Mouse (Mus musculus) kidney, embryonic 14.5 days (tissue): ENCODE data around the gene Adh1. TPM values are rescaled to one million over a fixed set of nuclear protein-coding genes. Genes with fewer than 3 reads are reported as not detected.

ENCODE experiments used
- ATAC-seq: fragments of 200-750 bp; cut with Nextera tagmentation; 2 replicates; pipeline ENCODE4 v1.8.0; 2017; ENCODE audit warnings: moderate number of reproducible peaks, mild to moderate bottlenecking, moderate TSS enrichment, moderate library complexity; ENCODE audit not compliant: low FRiP score, low TSS enrichment
- H3K27ac ChIP-seq: fragments of 300-500 bp; sonication (generic); 2 replicates; pipeline ENCODE4 v1.5.1; 2014; ENCODE audit warnings: low read depth, mild to moderate bottlenecking, low read length, moderate library complexity, mixed read lengths
- H3K27me3 ChIP-seq: fragments of 300-500 bp; sonication (generic); 2 replicates; pipeline ENCODE4 v1.6.1; 2014; ENCODE audit warnings: mild to moderate bottlenecking, low read length; ENCODE audit not compliant: control insufficient read depth, insufficient read depth
- H3K36me3 ChIP-seq: fragments of 300-500 bp; sonication (generic); 2 replicates; pipeline ENCODE4 v1.6.1; 2014; ENCODE audit warnings: low read length, mixed read lengths; ENCODE audit not compliant: control insufficient read depth, insufficient read depth
- H3K4me1 ChIP-seq: fragments of 300-500 bp; sonication (generic); 2 replicates; pipeline ENCODE4 v1.6.1; 2014; ENCODE audit warnings: low read length, mixed read lengths; ENCODE audit not compliant: control insufficient read depth, insufficient read depth
- H3K4me2 ChIP-seq: fragments of 300-500 bp; sonication (generic); replicated peaks from 2 replicates; pipeline ENCODE4 v1.6.1; 2014; ENCODE audit warnings: low read depth, mild to moderate bottlenecking, low read length
- H3K4me3 ChIP-seq: fragments of 300-500 bp; sonication (generic); 2 replicates; pipeline ENCODE4 v1.5.1; 2014; ENCODE audit warnings: mild to moderate bottlenecking, low read length
- H3K9ac ChIP-seq: fragments of 300-500 bp; sonication (generic); 2 replicates; pipeline ENCODE4 v1.6.1; 2014; ENCODE audit warnings: low read depth, mild to moderate bottlenecking, low read length, moderate library complexity
- H3K9me3 ChIP-seq: fragments of 300-500 bp; sonication (generic); 2 replicates; pipeline ENCODE4 v1.6.1; 2016; ENCODE audit warnings: low read length; ENCODE audit not compliant: control insufficient read depth
- WGBS: fragments of 180-500 bp; shearing (Covaris S2); extraction: QIAGEN DNeasy Blood & Tissue Kit; methylation state at CpG from one replicate; pipeline ENCODE4 v1.1.7; 2014; 5-methylcytosine and 5-hydroxymethylcytosine counted together
- polyA plus RNA-seq: library from polyadenylated mRNA; unstranded; fragments of >200 nt; fragmentation: Nextera tagmentation; extraction: Ambion mirVana; gene quantifications from 2 replicates; pipeline ENCODE4 v1.2.1, GENCODE M21; 2014

Gene Adh1
- polyA plus RNA-seq, 1 experiment from 2014 or later: 20.4 TPM

GRCm38 (mm10) chr3:138263154-138263930 lies 2.6 kb downstream of the Adh1 start:
- 54% methylated on average over 5 of the region's 5 CpGs for WGBS
- H3K4me3 ChIP-seq: no peak overlapping the region
- no peaks in the 10 kb centered on the region for H3K9me3 ChIP-seq
- H3K36me3 ChIP-seq: no peaks in the 10 kb centered on the region
- peaks cover 13% of the 10 kb centered on the region; the same call in 1 of the 2 replicates for H3K4me1 ChIP-seq
- no peak for ATAC-seq
- H3K27me3 ChIP-seq: no peaks in the 10 kb centered on the region
- no peak overlapping the region for H3K27ac ChIP-seq
- no peak overlapping the region for H3K4me2 ChIP-seq
- no peak overlapping the region for H3K9ac ChIP-seq

- Histone ChIP-seq H3K4me1 (peaks cover 13% of the 10 kb centered on the region; the same call in 1 of the 2 replicates), H3K36me3 (no peaks in the 10 kb centered on the region), H3K27ac (no peak overlapping the region), H3K4me2 (no peak overlapping the region), H3K27me3 (no peaks in the 10 kb centered on the region), H3K9me3 (no peaks in the 10 kb centered on the region), H3K9ac (no peak overlapping the region), H3K4me3 (no peak overlapping the region)
- WGBS: 52% methylated on average over 3 of the region's 3 CpGs
- ATAC-seq: no peak
Observed at GRCm38 (mm10) chr3:138264648-138265047, 3.9 kb downstream of the Adh1 start.

GRCm38 (mm10) chr3:138270507-138270906 lies 9.7 kb downstream of the Adh1 start:
- H3K9ac ChIP-seq: no peak overlapping the region
- no peaks in the 10 kb centered on the region for H3K9me3 ChIP-seq
- no peaks in the 10 kb centered on the region for H3K27me3 ChIP-seq
- no peak overlapping the region for H3K4me3 ChIP-seq
- ATAC-seq: peak; percentile 88
- 7% methylated on average over 1 of the region's 1 CpGs for WGBS
- no peaks in the 10 kb centered on the region for H3K36me3 ChIP-seq
- H3K4me1 ChIP-seq: peaks cover 16% of the 10 kb centered on the region; the same call in 1 of the 2 replicates
- no peak overlapping the region for H3K27ac ChIP-seq
- no peak overlapping the region for H3K4me2 ChIP-seq

- Histone ChIP-seq H3K4me1 (peaks cover 16% of the 10 kb centered on the region; the same call in 1 of the 2 replicates), H3K4me2 (no peak overlapping the region), H3K9ac (no peak overlapping the region), H3K27ac (no peak overlapping the region), H3K36me3 (no peaks in the 10 kb centered on the region), H3K9me3 (no peaks in the 10 kb centered on the region), H3K4me3 (no peak overlapping the region), H3K27me3 (no peaks in the 10 kb centered on the region)
- WGBS: 34% methylated on average over 2 of the region's 2 CpGs
- no peak for ATAC-seq
Observed at GRCm38 (mm10) chr3:138271297-138271696, 10.5 kb downstream of the Adh1 start.

- no peaks in the 10 kb centered on the region for H3K36me3 ChIP-seq
- no peak overlapping the region for H3K27ac ChIP-seq
- no peak for ATAC-seq
- H3K27me3 ChIP-seq: no peaks in the 10 kb centered on the region
- no peak overlapping the region for H3K4me2 ChIP-seq
- H3K4me3 ChIP-seq: no peak overlapping the region
- no peaks in the 10 kb centered on the region for H3K9me3 ChIP-seq
- H3K4me1 ChIP-seq: peaks cover 24% of the 10 kb centered on the region
- no peak overlapping the region for H3K9ac ChIP-seq
- WGBS: 78% methylated on average over 7 of the region's 7 CpGs
Observed at GRCm38 (mm10) chr3:138273080-138273479, 12.3 kb downstream of the Adh1 start.

GRCm38 (mm10) chr3:138275100-138275499 lies 14.3 kb downstream of the Adh1 start:
- peaks cover 24% of the 10 kb centered on the region for H3K4me1 ChIP-seq
- no peaks in the 10 kb centered on the region for H3K27me3 ChIP-seq
- no peaks in the 10 kb centered on the region for H3K9me3 ChIP-seq
- H3K4me2 ChIP-seq: no peak overlapping the region
- H3K4me3 ChIP-seq: no peak overlapping the region
- H3K36me3 ChIP-seq: no peaks in the 10 kb centered on the region
- no peak overlapping the region for H3K9ac ChIP-seq
- H3K27ac ChIP-seq: no peak overlapping the region
- 53% methylated on average over 3 of the region's 3 CpGs for WGBS
- no peak for ATAC-seq

GRCm38 (mm10) chr3:138282556-138282955 lies 21.8 kb downstream of the Adh1 start:
- H3K4me2 ChIP-seq: no peak overlapping the region
- no peaks in the 10 kb centered on the region for H3K9me3 ChIP-seq
- WGBS: 94% methylated on average over 9 of the region's 9 CpGs
- H3K36me3 ChIP-seq: no peaks in the 10 kb centered on the region
- no peak for ATAC-seq
- peaks cover 3% of the 10 kb centered on the region; the same call in 1 of the 2 replicates for H3K4me1 ChIP-seq
- H3K4me3 ChIP-seq: no peak overlapping the region
- H3K27ac ChIP-seq: no peak overlapping the region
- no peak overlapping the region for H3K9ac ChIP-seq
- H3K27me3 ChIP-seq: no peaks in the 10 kb centered on the region

- H3K9me3 ChIP-seq: no peaks in the 10 kb centered on the region
- ATAC-seq: no peak
- H3K4me1 ChIP-seq: no peaks in the 10 kb centered on the region
- 89% methylated on average over 1 of the region's 1 CpGs for WGBS
- no peak overlapping the region for H3K4me2 ChIP-seq
- H3K36me3 ChIP-seq: no peaks in the 10 kb centered on the region
- H3K27ac ChIP-seq: no peak overlapping the region
- H3K27me3 ChIP-seq: no peaks in the 10 kb centered on the region
- no peak overlapping the region for H3K9ac ChIP-seq
- H3K4me3 ChIP-seq: no peak overlapping the region
Observed at GRCm38 (mm10) chr3:138283831-138284230, 23.0 kb downstream of the Adh1 start.

GRCm38 (mm10) chr3:138285986-138286385 lies 25.2 kb downstream of the Adh1 start:
- no peaks in the 10 kb centered on the region for H3K27me3 ChIP-seq
- H3K4me3 ChIP-seq: no peak overlapping the region
- no peaks in the 10 kb centered on the region for H3K4me1 ChIP-seq
- H3K9ac ChIP-seq: no peak overlapping the region
- no peak overlapping the region for H3K27ac ChIP-seq
- H3K36me3 ChIP-seq: no peaks in the 10 kb centered on the region
- ATAC-seq: no peak
- H3K9me3 ChIP-seq: no peaks in the 10 kb centered on the region
- WGBS: 85% methylated on average over 7 of the region's 7 CpGs
- H3K4me2 ChIP-seq: no peak overlapping the region
